Mouse (Mus musculus) ES-E14 (cell line): ENCODE measurements at regions not wholly inside any gene's neighbourhood (a gene's known extent, or its start where the extent isn't known, plus 50 kb on each side); places are given as distances from the start of the nearest gene placed in this dataset.

Source experiments
- MAFK ChIP-seq: IDR thresholded peaks from 2 replicates; pipeline ENCODE4 v1.6.1; 2014; ENCODE audit warnings: mild to moderate bottlenecking, low read depth, low read length, inconsistent platforms; ENCODE audit not compliant: insufficient read depth
- ZNF384 ChIP-seq: IDR thresholded peaks from 2 replicates; pipeline ENCODE4 v1.6.1; 2012; ENCODE audit warnings: low read depth, low read length, inconsistent platforms

DNA sequence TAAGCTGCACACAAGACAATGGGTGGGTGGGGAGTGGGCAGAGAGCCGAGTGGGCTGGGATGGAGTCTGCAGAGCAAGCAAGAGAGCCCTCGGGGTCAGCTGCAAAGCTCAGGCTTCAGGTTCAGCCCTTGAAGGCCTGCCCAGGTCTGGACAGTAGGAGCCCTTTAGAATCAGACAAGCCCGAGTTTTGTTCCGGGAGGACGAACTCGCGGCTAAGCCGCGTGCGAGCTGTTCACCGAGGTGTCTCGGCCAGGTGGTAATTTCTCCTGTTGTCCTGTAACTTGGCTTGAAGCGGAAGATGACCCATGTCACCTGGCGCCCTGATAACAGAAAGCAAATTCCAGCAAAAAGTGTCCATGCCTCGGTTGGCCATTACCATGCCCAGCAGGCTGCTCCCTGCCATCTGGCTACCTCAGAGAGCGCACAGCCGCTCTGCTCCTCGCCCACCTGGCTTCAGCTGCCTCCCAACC is 121.0 kb upstream of the 1700016C15Rik start:
- TF ChIP-seq ZNF384 (no peak), MAFK (no peak)
